Mouse (Mus musculus) gastrocnemius, postnatal 4 days (tissue): ENCODE measurements around the gene Stac. TPM values are rescaled to one million over a fixed set of nuclear protein-coding genes. Genes with fewer than 3 reads are reported as not detected.

Experiments
- DNase-seq, 2 experiments: peaks; one replicate each; pipeline ENCODE4 v3.0.0; 2021 to 2022; ENCODE audit warnings: low spot score in 2 of 2, mixed read lengths in 2 of 2
- total RNA-seq, 2 experiments: library from RNA; stranded (reverse); gene quantifications; 2 replicates each; pipeline ENCODE4 v1.2.3; 2021

Gene Stac
- total RNA-seq, 2 experiments from 2014 or later: 2.8 to 3.1 TPM

DNA sequence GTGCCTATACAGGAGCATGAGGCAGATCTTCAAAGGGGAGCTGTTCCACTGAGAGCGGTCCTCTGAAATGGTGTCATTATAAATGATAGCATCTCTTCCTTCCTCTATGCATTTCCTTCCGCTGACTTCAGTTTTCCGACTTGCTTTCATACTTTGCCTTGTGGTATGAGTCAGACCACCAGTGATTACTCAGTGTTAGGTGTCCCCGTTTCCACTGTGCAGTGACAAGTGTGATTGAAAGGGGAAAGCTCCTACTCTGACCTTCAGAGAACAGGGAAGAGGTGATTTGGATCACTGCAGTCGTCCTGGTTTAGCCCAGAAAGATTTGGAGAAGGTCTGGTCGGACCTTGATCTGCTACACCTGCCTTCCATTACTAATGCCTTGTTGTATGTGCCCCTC, 81.4 kb downstream of the Stac start:
- DNase-seq: no peak

- peak in 1 of 2 experiments; percentile 13 for DNase-seq
Observed at GRCm38 (mm10) chr9:111606603-111607002, 83.5 kb downstream of the Stac start.

GRCm38 (mm10) chr9:111587527-111587926, 102.6 kb downstream of the Stac start:
- no peak for DNase-seq

GRCm38 (mm10) chr9:111578784-111579183, 111.4 kb downstream of the Stac start:
- DNase-seq: no peak

- DNase-seq: no peak
Observed at GRCm38 (mm10) chr9:111577453-111577852, 112.7 kb downstream of the Stac start.

GRCm38 (mm10) chr9:111575889-111576288, 114.3 kb downstream of the Stac start:
- no peak for DNase-seq

DNA sequence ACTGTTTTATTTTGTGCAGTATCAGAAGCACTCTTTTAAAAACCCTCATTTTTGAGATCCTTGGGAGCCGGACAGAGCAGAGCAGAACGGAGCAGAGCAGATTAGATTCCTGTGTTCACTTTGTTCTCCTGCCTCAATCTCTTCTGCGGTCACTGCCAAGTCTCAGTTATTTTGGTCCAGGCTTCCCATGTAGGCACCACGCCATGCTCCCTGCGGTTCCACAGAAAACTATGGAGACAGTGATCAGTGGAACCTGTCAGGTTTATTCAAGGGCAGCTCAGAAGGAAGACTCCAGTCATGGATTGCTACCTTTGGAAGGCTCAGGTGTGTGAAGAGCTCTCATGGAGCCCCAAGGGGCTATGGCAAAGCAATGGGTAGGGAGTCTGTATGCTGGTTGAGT, 116.3 kb downstream of the Stac start:
- DNase-seq: no peak

DNA sequence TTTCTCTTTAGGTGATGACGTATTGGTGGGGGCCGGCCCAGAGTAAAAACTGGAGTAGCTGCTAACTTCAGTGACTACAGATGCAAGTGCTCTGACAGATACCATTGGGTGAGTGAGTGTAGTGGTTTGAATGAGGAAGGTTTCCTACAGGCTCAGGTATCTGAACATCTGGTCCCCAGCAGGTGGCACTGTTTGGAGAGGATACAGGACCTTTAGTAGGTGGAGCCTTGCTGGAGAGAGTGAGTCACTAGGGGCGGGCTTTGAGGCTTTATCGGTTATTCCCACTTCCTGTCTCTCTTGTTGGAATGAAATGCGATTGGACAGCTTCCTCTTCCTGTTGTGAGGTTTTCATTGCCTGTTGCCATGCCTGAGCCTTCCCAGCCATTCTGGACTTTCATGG, 118.5 kb downstream of the Stac start:
- no peak for DNase-seq

DNA sequence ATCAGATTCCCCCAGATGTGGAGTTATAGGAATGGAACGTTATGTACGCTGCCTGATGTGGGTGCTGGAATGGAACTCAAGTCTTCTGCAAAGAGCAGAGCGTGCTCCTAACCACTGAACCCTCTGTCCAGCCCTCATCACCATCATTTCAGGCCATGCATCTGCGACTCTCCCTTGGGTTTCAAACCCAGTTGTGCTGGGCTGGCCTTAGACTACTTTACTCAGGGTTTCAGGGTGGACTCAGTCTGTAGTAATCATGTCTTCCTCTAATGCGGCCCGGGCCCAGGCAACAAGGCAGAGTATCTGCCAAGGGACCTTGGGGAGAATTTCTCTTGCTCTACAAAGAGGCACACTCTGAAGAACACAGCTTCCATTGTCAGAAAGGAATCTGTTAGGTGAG, 126.0 kb downstream of the Stac start:
- no peak for DNase-seq

GRCm38 (mm10) chr9:111563226-111563625, 126.9 kb downstream of the Stac start:
- no peak for DNase-seq

DNA sequence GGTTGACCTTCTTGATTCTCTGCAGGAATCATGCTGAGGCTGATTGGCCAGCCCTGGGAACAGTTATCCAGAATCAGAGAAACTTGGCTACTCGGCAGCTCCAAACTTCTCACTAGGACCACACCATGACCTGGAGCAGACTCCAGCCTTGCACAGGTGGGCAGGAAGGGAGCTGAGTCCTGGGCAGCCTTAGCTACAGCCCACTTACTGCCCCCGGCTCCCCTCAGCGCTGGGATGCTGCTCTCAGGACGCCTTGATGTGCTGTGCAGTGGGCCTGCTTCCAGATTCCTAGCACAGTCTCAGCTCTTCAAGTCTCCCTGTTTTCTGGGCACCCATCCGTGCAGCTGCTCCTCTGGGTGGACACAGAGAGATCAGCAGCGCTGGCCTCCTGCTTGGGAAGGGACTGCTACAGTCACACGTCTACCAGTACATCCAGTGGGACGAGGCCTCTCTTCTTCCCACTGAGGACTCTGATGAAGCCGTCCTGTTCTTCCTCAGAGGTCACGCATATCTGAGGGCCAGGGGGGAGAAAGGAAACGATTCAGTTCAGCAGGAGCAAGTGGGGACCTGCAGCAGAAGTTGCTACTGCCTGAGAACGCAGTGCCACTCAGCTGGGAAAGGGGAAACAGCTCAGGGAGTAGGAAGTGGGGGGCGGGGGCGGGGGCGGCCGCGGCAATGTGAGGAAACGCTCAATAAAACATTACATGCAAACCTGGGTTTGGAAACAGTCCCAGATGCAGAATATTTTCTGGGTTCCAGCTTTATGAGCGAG, 127.7 kb downstream of the Stac start:
- peak in 1 of 2 experiments; percentile 24 for DNase-seq

GRCm38 (mm10) chr9:111556699-111557098, 133.4 kb downstream of the Stac start:
- no peak for DNase-seq

DNA sequence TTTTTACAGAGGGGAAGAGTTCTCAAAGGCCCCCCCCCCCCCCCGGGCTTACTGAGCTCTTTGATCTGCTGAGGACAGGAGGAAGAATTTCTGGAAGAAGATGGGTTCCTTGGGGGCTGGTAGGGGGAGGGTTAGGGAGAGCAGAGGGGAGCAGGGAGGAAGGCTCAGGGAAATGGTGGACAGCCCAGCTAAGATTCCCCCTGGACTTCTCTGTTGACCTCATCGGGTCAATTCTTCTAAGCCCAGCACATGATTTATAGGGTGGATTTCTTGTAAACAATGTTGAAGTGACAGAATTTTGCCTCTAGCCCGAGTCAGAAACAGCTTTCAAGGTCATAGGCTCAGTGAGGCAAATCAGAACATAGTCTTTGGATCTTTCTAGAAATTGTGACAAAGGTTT, 137.3 kb downstream of the Stac start:
- DNase-seq: no peak

GRCm38 (mm10) chr9:111551461-111552190, 138.5 kb downstream of the Stac start:
- DNase-seq: no peak

GRCm38 (mm10) chr9:111550963-111551321, 139.2 kb downstream of the Stac start:
- DNase-seq: no peak

GRCm38 (mm10) chr9:111550281-111550962, 139.7 kb downstream of the Stac start:
- DNase-seq: no peak

DNA sequence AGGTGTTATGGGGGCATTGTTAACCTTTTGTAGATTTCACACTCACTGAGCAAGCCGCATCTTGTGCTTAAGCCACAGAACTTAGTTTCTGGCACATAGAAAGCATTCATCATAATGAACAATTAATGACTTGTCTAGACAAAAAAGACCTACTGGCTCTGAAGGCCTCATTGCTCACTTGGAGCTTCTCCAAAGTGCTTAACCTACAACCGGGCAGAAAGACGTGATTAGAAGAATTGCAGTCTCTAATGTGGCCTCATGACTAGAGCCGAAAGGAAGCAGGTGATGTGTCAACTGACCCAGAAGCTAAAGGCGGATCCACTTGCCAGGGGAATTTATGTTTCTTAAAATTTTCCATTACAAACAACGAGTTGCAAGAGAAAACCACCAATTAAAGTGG, 147.5 kb downstream of the Stac start:
- DNase-seq: no peak

DNA sequence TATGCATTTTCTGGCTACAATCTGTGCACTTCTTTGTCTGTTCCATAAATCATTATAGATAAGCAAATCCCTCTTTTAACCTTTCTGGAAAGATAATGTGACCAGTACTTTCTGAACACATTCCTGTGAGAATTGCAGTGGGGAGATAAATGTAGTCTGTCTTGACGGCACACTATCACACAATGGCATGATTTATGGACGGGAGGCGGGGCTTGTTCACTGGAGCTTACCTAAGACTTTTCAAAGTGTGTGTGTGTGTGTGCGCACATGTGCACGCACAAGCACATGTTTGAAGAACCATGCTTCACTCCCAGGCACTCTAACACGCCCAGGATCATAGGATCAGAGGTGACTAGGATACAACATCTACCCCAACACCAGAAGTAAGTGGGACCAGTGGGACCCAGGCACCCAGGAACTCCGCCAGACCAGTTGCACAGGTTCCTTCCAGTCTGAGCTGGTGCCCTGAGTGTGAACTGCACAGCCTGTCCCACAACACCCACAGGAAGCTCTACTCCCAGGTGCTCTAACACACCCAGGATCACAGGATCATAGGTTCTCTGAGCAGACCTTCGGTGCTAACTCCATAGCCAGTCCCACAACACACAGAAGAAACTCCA, 154.6 kb downstream of the Stac start:
- DNase-seq: no peak

DNA sequence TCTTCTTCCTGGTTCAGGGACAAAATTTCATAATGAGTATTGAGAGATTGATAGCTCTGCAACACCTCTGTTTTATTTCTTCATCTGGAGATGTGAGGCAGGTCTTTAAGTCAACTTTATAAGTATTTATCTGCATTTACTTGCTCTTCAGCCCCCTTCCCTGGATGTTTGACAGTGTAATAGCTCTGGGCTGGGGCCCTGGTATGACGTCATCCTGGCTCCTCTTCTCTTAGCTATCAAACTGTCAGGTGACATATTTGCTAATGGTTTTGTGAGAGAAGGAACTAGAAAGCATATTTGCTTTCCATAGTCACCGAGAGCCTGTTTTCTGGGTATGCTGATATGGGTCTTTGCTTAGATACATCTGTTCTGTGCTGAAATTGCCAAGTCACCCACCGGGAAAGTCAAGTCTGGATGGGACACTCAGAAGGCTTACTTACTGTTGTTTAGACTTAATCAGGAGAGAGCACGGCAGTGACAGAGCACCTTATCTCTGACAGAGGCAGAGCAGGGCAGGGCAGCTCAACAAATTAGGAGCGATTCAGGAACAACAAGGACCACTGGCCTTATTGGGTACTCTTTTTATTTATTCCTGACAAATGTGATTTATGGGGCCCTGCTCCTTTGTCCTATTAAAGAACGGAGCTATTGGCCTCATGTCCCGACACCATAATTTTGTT, 155.3 kb downstream of the Stac start:
- no peak for DNase-seq

DNA sequence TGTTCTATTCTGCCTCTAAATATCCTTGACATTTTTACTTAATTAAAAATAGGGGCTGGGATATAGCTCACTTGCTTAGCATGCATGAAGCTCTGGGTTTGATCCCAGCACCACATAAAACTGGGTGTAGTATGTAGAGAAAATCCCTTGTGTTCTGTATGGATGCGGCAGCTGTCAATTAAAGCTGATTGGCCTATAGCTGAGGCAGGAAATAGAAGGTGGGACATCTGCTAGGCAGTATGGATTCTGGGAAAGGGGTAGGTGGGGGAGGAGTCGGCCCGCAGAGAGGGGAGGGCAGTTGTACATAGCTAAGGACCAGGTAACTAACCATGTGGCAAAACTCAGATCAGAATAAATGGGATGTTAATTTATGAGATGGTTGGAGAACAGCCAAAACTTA, 166.3 kb downstream of the Stac start:
- no peak for DNase-seq

DNA sequence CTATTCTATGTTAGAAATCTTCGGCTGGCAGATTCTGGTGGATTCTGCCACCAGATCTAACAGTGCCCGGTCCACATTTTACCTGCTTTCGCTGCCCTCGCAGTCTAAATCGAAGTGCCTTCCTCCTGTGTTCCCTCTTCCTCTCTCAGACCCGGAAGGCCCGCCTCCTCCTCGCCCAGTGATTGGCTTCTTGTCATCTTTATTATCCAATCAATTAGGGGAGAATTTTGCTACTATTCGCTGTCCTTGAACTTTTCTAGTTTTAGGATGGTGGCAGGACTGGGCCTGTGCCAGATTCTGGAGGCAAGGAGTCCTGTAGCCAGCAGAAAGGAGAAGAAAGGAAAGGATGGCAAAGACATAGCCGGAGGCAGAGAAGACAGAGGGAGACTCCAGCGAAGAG, 167.0 kb downstream of the Stac start:
- DNase-seq: no peak
